Mouse (Mus musculus) frontal cortex, adult 2 months (tissue): ENCODE measurements around the gene Etd. TPM values are rescaled to one million over a fixed set of nuclear protein-coding genes. Genes with fewer than 3 reads are reported as not detected.
"Not testable (repeated sequence)": the region's sequence is repeated elsewhere in the genome, so short reads cannot be mapped to it uniquely, and the experiment has no call there.

Experiments used
- DNase-seq, 2 experiments: peaks; one replicate each; pipeline ENCODE4 v3.0.0; 2022; ENCODE audit warnings: low spot score in 1 of 2; ENCODE audit errors: extremely low spot score in 1 of 2
- polyA plus RNA-seq: library from polyadenylated mRNA; depleted of rRNA; stranded (reverse); fragments of >200 nt; gene quantifications from 2 replicates; pipeline ENCODE4 v1.2.3, GENCODE M21; 2012; rRNA removed

The Etd gene
- not detected in 2 replicates for polyA plus RNA-seq

- no peak for DNase-seq
These were observed at the start of gene Etd for GRCm38 (mm10) chrX:53434618-53435017. Gene Etd, plus strand, starts transcription at chrX:53434918.

GRCm38 (mm10) chrX:53386362-53386761, 48.4 kb upstream of the Etd start:
- no peak for DNase-seq

GRCm38 (mm10) chrX:53432888-53433287, 1.8 kb upstream of the Etd start:
- DNase-seq = peak in 1 of 2 experiments; percentile 27

- peak in 1 of 2 experiments; percentile 46 for DNase-seq
These were observed 24.9 kb downstream of the Etd start for GRCm38 (mm10) chrX:53459573-53459972.

GRCm38 (mm10) chrX:53464194-53464593, 29.5 kb downstream of the Etd start:
- DNase-seq = not testable (repeated sequence)

Other genes starting within 250 kb of the Etd start
- gene Plac1, start 194.8 kb upstream of the Etd start, polyA plus RNA-seq = 0.40 and 1.7 TPM in 2 replicates
- gene Fam122b, start 165.1 kb upstream of the Etd start, polyA plus RNA-seq = 4.9 and 5.1 TPM in 2 replicates
- gene Fam122c, start 161.5 kb upstream of the Etd start, polyA plus RNA-seq = not detected in 2 replicates
- 12.4 and 14.2 TPM in 2 replicates for gene Mospd1, start 64.4 kb upstream of the Etd start, polyA plus RNA-seq
- 191 and 220 TPM in 2 replicates for gene Rtl8c, start 173.1 kb downstream of the Etd start, polyA plus RNA-seq
- not detected in 2 replicates for gene Gm14597, start 174.1 kb downstream of the Etd start, polyA plus RNA-seq
- gene Rtl8a, start 208.8 kb downstream of the Etd start, polyA plus RNA-seq = 228 and 280 TPM in 2 replicates
- gene Rtl8b, start 235.5 kb downstream of the Etd start, polyA plus RNA-seq = 320 and 350 TPM in 2 replicates